Mouse (Mus musculus): ENCODE measurements at regions not wholly inside any gene's neighbourhood (a gene's known extent, or its start where the extent isn't known, plus 50 kb on each side); places are given as distances from the start of the nearest gene placed in this dataset.

GRCm38 (mm10) chr8:26447886-26448640, 328.7 kb downstream of the Gm45692 start:
- ATAC-seq, result no peak

- ATAC-seq, result no peak
Measured at GRCm38 (mm10) chr8:26449291-26449690, 330.0 kb downstream of the Gm45692 start.

- no peak for ATAC-seq
Measured at GRCm38 (mm10) chr8:26450543-26450942, 331.2 kb downstream of the Gm45692 start.

GRCm38 (mm10) chr8:26452976-26453573, 333.7 kb downstream of the Gm45692 start:
- no peak for ATAC-seq

- no peak for ATAC-seq
Measured at GRCm38 (mm10) chr8:26465346-26465745, 346.0 kb downstream of the Gm45692 start.

GRCm38 (mm10) chr8:26468441-26468840, 349.1 kb downstream of the Gm45692 start:
- ATAC-seq, result no peak

- ATAC-seq, result no peak
Measured at GRCm38 (mm10) chr8:26469705-26470104, 350.4 kb downstream of the Gm45692 start.

- ATAC-seq, result no peak
Measured at GRCm38 (mm10) chr8:26471811-26472550, 352.6 kb downstream of the Gm45692 start.

- ATAC-seq, result no peak
Measured at GRCm38 (mm10) chr8:26484749-26485148, 365.4 kb downstream of the Gm45692 start.

- no peak for ATAC-seq
Measured at GRCm38 (mm10) chr8:26487866-26488265, 368.5 kb downstream of the Gm45692 start.

GRCm38 (mm10) chr8:26488590-26488989, 369.3 kb downstream of the Gm45692 start:
- ATAC-seq, result no peak

GRCm38 (mm10) chr8:26501196-26501813, 382.0 kb downstream of the Gm45692 start:
- ATAC-seq, result no peak

GRCm38 (mm10) chr8:26501814-26502572, 382.7 kb downstream of the Gm45692 start:
- ATAC-seq, result no peak

- no peak for ATAC-seq
Measured at GRCm38 (mm10) chr8:26502772-26503171, 383.4 kb downstream of the Gm45692 start.

GRCm38 (mm10) chr8:26503918-26504317, 384.6 kb downstream of the Gm45692 start:
- ATAC-seq, result no peak

GRCm38 (mm10) chr8:26504319-26505035, 385.1 kb downstream of the Gm45692 start:
- no peak for ATAC-seq

- no peak for ATAC-seq
Measured at GRCm38 (mm10) chr8:26507611-26508070, 388.3 kb downstream of the Gm45692 start.

GRCm38 (mm10) chr8:26509254-26509653, 389.9 kb downstream of the Gm45692 start:
- ATAC-seq, result no peak

GRCm38 (mm10) chr8:26513001-26513400, 393.7 kb downstream of the Gm45692 start:
- no peak for ATAC-seq

- no peak for ATAC-seq
Measured at GRCm38 (mm10) chr8:26524237-26524636, 404.9 kb downstream of the Gm45692 start.

GRCm38 (mm10) chr8:26526474-26527185, 407.3 kb downstream of the Gm45692 start:
- ATAC-seq, result no peak
